Mouse (Mus musculus) erythroblast, adult 5-6 weeks (primary cell): ENCODE measurements around the gene Sox13. TPM values are rescaled to one million over a fixed set of nuclear protein-coding genes. Genes with fewer than 3 reads are reported as not detected.

Source experiments
- ATAC-seq: replicated peaks from 2 replicates; pipeline ENCODE4 v1.8.0; 2016; ENCODE audit warnings: moderate number of reproducible peaks, mild to moderate bottlenecking, moderate TSS enrichment, inconsistent platforms; ENCODE audit not compliant: poor library complexity, low FRiP score, severe bottlenecking
- total RNA-seq, 2 experiments: library from RNA; stranded (forward) in 1 of 2; stranded (reverse) in 1 of 2; fragments of 150-400 nt in 1 of 2; fragments of 200-764, 138-1000 nt in 1 of 2; gene quantifications; 2 replicates each; pipeline versions ENCODE4 v1.2.3 to v1.2.4; 2015 to 2017; ENCODE audit warnings: low replicate concordance in 2 of 2

The Sox13 gene
- total RNA-seq (2015; ENCODE audit: low replicate concordance) (1.0 TPM in 1 of 2 replicates, not detected in the other), total RNA-seq (2017; ENCODE audit: low replicate concordance) (0.77 and 2.2 TPM in 2 replicates)

GRCm38 (mm10) chr1:133423543-133424480 is at the start of gene Sox13:
Gene Sox13, minus strand, starts transcription at chr1:133424377.
- ATAC-seq, result no peak

GRCm38 (mm10) chr1:133471556-133471955 is 47.4 kb upstream of the Sox13 start:
- no peak for ATAC-seq

GRCm38 (mm10) chr1:133471086-133471485 is 46.9 kb upstream of the Sox13 start:
- ATAC-seq, result no peak

GRCm38 (mm10) chr1:133470242-133471025 is 46.3 kb upstream of the Sox13 start:
- ATAC-seq, result no peak

- no peak for ATAC-seq
Observed at GRCm38 (mm10) chr1:133469213-133469612, 45.0 kb upstream of the Sox13 start.

- ATAC-seq, result no peak
Observed at GRCm38 (mm10) chr1:133468751-133469150, 44.6 kb upstream of the Sox13 start.

- ATAC-seq, result no peak
Observed at GRCm38 (mm10) chr1:133467905-133468304, 43.7 kb upstream of the Sox13 start.

GRCm38 (mm10) chr1:133463138-133463537 is 39.0 kb upstream of the Sox13 start:
- ATAC-seq, result no peak

GRCm38 (mm10) chr1:133460996-133461395 is 36.8 kb upstream of the Sox13 start:
- ATAC-seq, result no peak

GRCm38 (mm10) chr1:133456097-133456496 is 31.9 kb upstream of the Sox13 start:
- ATAC-seq, result no peak

GRCm38 (mm10) chr1:133452564-133453165 is 28.5 kb upstream of the Sox13 start:
- ATAC-seq, result no peak

GRCm38 (mm10) chr1:133451869-133452563 is 27.8 kb upstream of the Sox13 start:
- ATAC-seq, result no peak

GRCm38 (mm10) chr1:133451025-133451424 is 26.8 kb upstream of the Sox13 start:
- no peak for ATAC-seq

GRCm38 (mm10) chr1:133448351-133448931 is 24.3 kb upstream of the Sox13 start:
- ATAC-seq, result no peak

- no peak for ATAC-seq
Observed at GRCm38 (mm10) chr1:133446291-133446690, 22.1 kb upstream of the Sox13 start.

GRCm38 (mm10) chr1:133444315-133444714 is 20.1 kb upstream of the Sox13 start:
- no peak for ATAC-seq

- no peak for ATAC-seq
Observed at GRCm38 (mm10) chr1:133437916-133438683, 13.9 kb upstream of the Sox13 start.

GRCm38 (mm10) chr1:133434756-133435112 is 10.6 kb upstream of the Sox13 start:
- ATAC-seq, result no peak
